Mouse (Mus musculus) limb, embryonic 14.5 days (tissue): ENCODE measurements around the gene Rarg. TPM values are rescaled to one million over a fixed set of nuclear protein-coding genes. Genes with fewer than 3 reads are reported as not detected.

Experiments
- ATAC-seq: fragments of 200-750 bp; cut with Nextera tagmentation; 2 replicates; pipeline ENCODE4 v1.8.0; 2017; ENCODE audit warnings: low read depth, moderate number of reproducible peaks, moderate TSS enrichment; ENCODE audit not compliant: low FRiP score
- DNase-seq: peaks from one replicate; pipeline ENCODE4 v3.0.0-alpha.2; 2015; ENCODE audit warnings: low spot score
- H3K27ac ChIP-seq: fragments of 300-500 bp; sonication (generic); replicated peaks from 2 replicates; pipeline ENCODE4 v1.5.1; 2014; ENCODE audit warnings: low read depth, mild to moderate bottlenecking, low read length, moderate library complexity, mixed read lengths
- H3K27me3 ChIP-seq: fragments of 300-500 bp; sonication (generic); 2 replicates; pipeline ENCODE4 v1.6.1; 2014; ENCODE audit warnings: low read length, mixed read lengths; ENCODE audit not compliant: control insufficient read depth, insufficient read depth
- H3K36me3 ChIP-seq: fragments of 300-500 bp; sonication (generic); 2 replicates; pipeline ENCODE4 v1.6.1; 2014; ENCODE audit warnings: mild to moderate bottlenecking, low read length, moderate library complexity, mixed read lengths; ENCODE audit not compliant: control insufficient read depth, insufficient read depth
- H3K4me1 ChIP-seq: fragments of 300-500 bp; sonication (generic); 2 replicates; pipeline ENCODE4 v1.6.1; 2014; ENCODE audit warnings: antibody characterized with exemption, low read length, mixed read lengths; ENCODE audit not compliant: control insufficient read depth, insufficient read depth
- H3K4me2 ChIP-seq: fragments of 300-500 bp; sonication (generic); replicated peaks from 2 replicates; pipeline ENCODE4 v1.6.1; 2014; ENCODE audit warnings: low read depth, mild to moderate bottlenecking, low read length, moderate library complexity; ENCODE audit not compliant: severe bottlenecking
- H3K4me3 ChIP-seq: fragments of 300-500 bp; sonication (generic); replicated peaks from 2 replicates; pipeline ENCODE4 v1.5.1; 2014; ENCODE audit warnings: low read length
- H3K9ac ChIP-seq: fragments of 300-500 bp; sonication (generic); 2 replicates; pipeline ENCODE4 v1.6.1; 2014; ENCODE audit warnings: mild to moderate bottlenecking, low read depth, low read length, moderate library complexity; ENCODE audit not compliant: severe bottlenecking
- H3K9me3 ChIP-seq: fragments of 300-500 bp; sonication (generic); 2 replicates; pipeline ENCODE4 v1.6.1; 2016; ENCODE audit warnings: low read length; ENCODE audit not compliant: control insufficient read depth
- POLR2A ChIP-seq: fragments of 200-500 bp; IDR thresholded peaks from 2 replicates; pipeline ENCODE4 v1.8.0; 2012; ENCODE audit warnings: inconsistent platforms, mild to moderate bottlenecking, moderate library complexity, borderline replicate concordance; ENCODE audit not compliant: insufficient read depth, insufficient read length; ENCODE audit errors: extremely low read depth
- WGBS: fragments of 180-500 bp; shearing (Covaris S2); extraction: QIAGEN DNeasy Blood & Tissue Kit; methylation state at CpG from one replicate; pipeline ENCODE4 v1.1.7; 2014; 5-methylcytosine and 5-hydroxymethylcytosine counted together
- polyA plus RNA-seq, 2 experiments: library from polyadenylated mRNA; depleted of rRNA in 1 of 2; stranded (reverse) in 1 of 2; unstranded in 1 of 2; fragments of >200 nt; fragmentation: Nextera tagmentation in 1 of 2; extraction: Ambion mirVana in 1 of 2; gene quantifications; 2 replicates each; pipeline versions ENCODE4 v1.2.1 to v1.2.3; 2012 to 2014

The Rarg gene
- polyA plus RNA-seq, 2 experiments: 115 to 135 TPM

DNA sequence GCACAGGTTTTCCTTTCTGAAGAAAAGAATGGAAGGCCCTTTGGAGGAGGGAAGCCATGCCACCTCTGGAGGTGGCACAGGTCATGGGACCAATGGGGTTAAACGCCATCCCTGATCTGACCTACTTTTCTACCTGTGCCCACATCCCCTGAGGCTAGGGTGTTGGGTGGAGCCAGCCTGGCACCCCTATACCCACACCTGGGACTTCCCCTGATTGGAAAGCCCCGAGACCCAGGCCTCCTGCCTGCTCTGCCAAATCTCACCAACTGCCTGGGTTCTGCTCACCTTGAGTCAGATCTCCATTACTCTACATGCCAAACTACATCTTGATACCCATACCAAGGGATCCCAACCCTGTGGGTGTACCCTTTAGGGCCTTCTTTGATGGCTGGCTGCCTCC, 5.7 kb upstream of the Rarg start:
- H3K36me3 ChIP-seq: no peaks in the 10 kb centered on the region
- no peak overlapping the region for H3K4me2 ChIP-seq
- H3K4me1 ChIP-seq: peaks cover 34% of the 10 kb centered on the region
- no peaks in the 10 kb centered on the region for H3K9me3 ChIP-seq
- no peaks in the 10 kb centered on the region for H3K27me3 ChIP-seq
- ATAC-seq (no peak), DNase-seq (no peak)
- no peak overlapping the region for H3K9ac ChIP-seq
- no peak overlapping the region for H3K4me3 ChIP-seq
- WGBS: 66% methylated on average over 2 of the region's 2 CpGs
- TF ChIP-seq POLR2A: no peak
- no peak overlapping the region for H3K27ac ChIP-seq

GRCm38 (mm10) chr15:102262582-102262981, 5.3 kb upstream of the Rarg start:
- 0 out of 2 replicates have a peak overlapping the region, but pooled peaks have one; percentile 9 for H3K9ac ChIP-seq

GRCm38 (mm10) chr15:102258581-102259253, 1.4 kb upstream of the Rarg start:
- peak; percentile 60 for DNase-seq
- peak overlapping the region; percentile 97 for H3K27ac ChIP-seq
- H3K9ac ChIP-seq: 0 out of 2 replicates have a peak overlapping the region, but pooled peaks have one; percentile 91
- H3K4me3 ChIP-seq: peak overlapping the region; percentile 80
- peak overlapping the region; percentile 75 for H3K4me2 ChIP-seq
- no peak for TF ChIP-seq POLR2A
- H3K27me3 ChIP-seq: no peaks in the 10 kb centered on the region
- 0% methylated on average over 10 of the region's 11 CpGs for WGBS
- peaks cover 51% of the 10 kb centered on the region for H3K4me1 ChIP-seq
- no peaks in the 10 kb centered on the region for H3K9me3 ChIP-seq
- H3K36me3 ChIP-seq: 0 out of 2 replicates have a peak, but pooled peaks cover 5% of the 10 kb centered on the region
- peak; percentile 10 for ATAC-seq

More at GRCm38 (mm10) chr15:102262582-102262981, 5.3 kb upstream of the Rarg start:
- WGBS: 49% methylated on average over 7 of the region's 7 CpGs
- H3K4me1 ChIP-seq: peaks cover 38% of the 10 kb centered on the region
- no peaks in the 10 kb centered on the region for H3K9me3 ChIP-seq
- ATAC-seq (no peak), DNase-seq (no peak)
- no peaks in the 10 kb centered on the region for H3K36me3 ChIP-seq
- no peak overlapping the region for H3K4me2 ChIP-seq
- TF ChIP-seq POLR2A: no peak
- H3K4me3 ChIP-seq: no peak overlapping the region
- H3K27ac ChIP-seq: no peak overlapping the region
- H3K27me3 ChIP-seq: no peaks in the 10 kb centered on the region

DNA sequence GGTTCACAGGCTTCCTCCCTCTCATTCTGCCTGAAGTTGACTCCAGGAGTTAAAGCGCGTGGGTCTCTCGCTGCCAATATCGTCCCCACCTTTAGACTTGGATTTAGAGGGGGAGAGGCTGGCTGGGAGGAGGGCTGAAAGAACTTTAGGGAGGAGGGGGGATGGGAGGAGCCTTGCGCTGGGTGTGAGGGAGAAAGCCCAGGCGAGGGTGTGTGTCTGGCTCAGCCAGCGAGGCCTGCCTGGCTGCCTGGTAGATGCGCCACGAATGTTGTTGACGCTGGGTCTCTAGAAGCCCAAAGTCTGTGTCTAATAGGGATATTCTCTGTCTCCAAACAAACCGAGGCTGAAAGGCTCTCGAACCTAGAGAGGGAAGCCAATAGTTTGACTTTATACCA, 756 bp upstream of the Rarg start:
- peak; percentile 90 for DNase-seq
- peaks cover 51% of the 10 kb centered on the region for H3K4me1 ChIP-seq
- peak overlapping the region; percentile 75 for H3K4me2 ChIP-seq
- peak; percentile 51 for ATAC-seq
- H3K36me3 ChIP-seq: peaks cover 5% of the 10 kb centered on the region; the same call in 1 of the 2 replicates
- peak overlapping the region; percentile 97 for H3K27ac ChIP-seq
- H3K9ac ChIP-seq: peak overlapping the region; percentile 91
- no peaks in the 10 kb centered on the region for H3K27me3 ChIP-seq
- no peaks in the 10 kb centered on the region for H3K9me3 ChIP-seq
- TF ChIP-seq POLR2A: peak; percentile 72; the same call in 1 of the 2 replicates
- H3K4me3 ChIP-seq: peak overlapping the region; percentile 80
- WGBS: 4% methylated on average over 12 of the region's 12 CpGs

GRCm38 (mm10) chr15:102256431-102257201, 701 bp downstream of the Rarg start:
- H3K9me3 ChIP-seq: no peaks in the 10 kb centered on the region
- ATAC-seq: no peak
- H3K9ac ChIP-seq: peak overlapping the region; percentile 91
- TF ChIP-seq POLR2A: no peak
- WGBS: 5% methylated on average over 22 of the region's 22 CpGs
- no peaks in the 10 kb centered on the region for H3K27me3 ChIP-seq
- H3K36me3 ChIP-seq: peaks cover 20% of the 10 kb centered on the region
- H3K4me2 ChIP-seq: peak overlapping the region; percentile 75
- H3K4me3 ChIP-seq: peak overlapping the region; percentile 80
- peak overlapping the region; percentile 97 for H3K27ac ChIP-seq
- no peak for DNase-seq
- peaks cover 54% of the 10 kb centered on the region for H3K4me1 ChIP-seq
